18 mouse cellular contexts compared by ENCODE assay signal in the genomic region with DNA sequence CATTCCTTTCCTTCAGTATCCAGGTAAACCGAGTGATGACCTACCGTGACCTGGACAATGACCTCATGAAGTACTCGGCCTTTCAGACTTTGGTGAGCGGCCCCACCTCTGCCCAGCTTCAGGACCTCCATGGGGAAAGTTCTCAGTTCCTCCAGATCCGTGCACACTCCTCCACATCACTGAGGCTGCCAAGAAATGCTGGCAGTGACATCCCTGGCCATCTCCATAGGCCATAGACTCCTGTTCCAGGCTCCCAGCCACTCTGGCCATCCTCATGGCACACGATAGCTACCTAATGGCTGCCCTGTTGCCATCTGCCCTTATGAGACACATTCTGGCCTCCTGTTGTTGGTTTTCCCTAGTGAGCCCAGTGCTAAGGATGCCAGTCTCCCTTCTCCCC.
DNase-seq lines count a peak whose midpoint lies in the region; TF ChIP-seq lines count a peak whose summit lies in the region.
"Had no signal": no experiment of that assay in that cellular context is flagged by ENCODE, and none has a peak within 500 bp of the region (broad histone marks: within the 10 kb centered on the region; RNA-seq: fewer than 3 reads in every experiment).

No protein-coding gene starts in this region.

- DNase-seq in cerebellum, adult 18-20 months, result peak; percentile 60 to 62
- DNase-seq in cerebellum, postnatal 14 days, result no peak
- peak; percentile 53 to 73 for DNase-seq in cerebellum, adult 2 months
- DNase-seq in cerebellum, adult 9-11 months, result peak; percentile 76
- no peak for DNase-seq in spleen, adult 18-20 months
- DNase-seq in left cerebral cortex, postnatal 36 days (ENCODE audit: low spot score in 2 of 2), result no peak
- DNase-seq: adrenal gland, postnatal 14 days; gastrocnemius, adult 2 months; gastrocnemius, postnatal 25 days; heart, postnatal 36 days; kidney, adult 11 months had no signal

- H3K4me3 ChIP-seq in cerebellum, adult 2 months (replicated peaks; ENCODE audit: insufficient read depth, low read depth, low read length), result no peak overlapping the region
- H3K4me3 ChIP-seq: embryonic facial prominence, embryonic 13.5 days; forebrain, embryonic 12.5 days; gastrocnemius, adult 2 months; heart, embryonic 12.5 days; hindbrain, embryonic 12.5 days had no signal

- WGBS in cerebellum, adult 2 months, result 66% methylated on average over 6 of the region's 6 CpGs

- no peak overlapping the region for H3K27ac ChIP-seq in cerebellum, adult 2 months (ENCODE audit: insufficient read depth, low read length)
- H3K27ac ChIP-seq: embryonic facial prominence, embryonic 13.5 days; forebrain, embryonic 12.5 days; gastrocnemius, adult 2 months; hindbrain, embryonic 12.5 days; hindbrain, postnatal 0 days had no signal

- H3K27me3 ChIP-seq in cerebellum, adult 2 months (ENCODE audit: control insufficient read depth, insufficient read depth, low read length), result no peaks in the 10 kb centered on the region
- H3K27me3 ChIP-seq: CH12.LX; embryonic facial prominence, embryonic 13.5 days; heart, embryonic 12.5 days; Patski had no signal

- H3K4me1 ChIP-seq in cerebellum, adult 2 months (ENCODE audit: control insufficient read depth, insufficient read depth, low read length), result peaks cover 50% of the 10 kb centered on the region

- no peak for TF ChIP-seq POLR2A in cerebellum, adult 2 months (IDR thresholded peaks at IDR 0.05; ENCODE audit: borderline replicate concordance, insufficient read depth, low read length)

- intact Hi-C loops in left cerebral cortex, postnatal 36 days (cut with DNase I), result no loop called here

- TF ChIP-seq CTCF in cerebellum, adult 2 months (IDR thresholded peaks at IDR 0.05; ENCODE audit: borderline replicate concordance, insufficient read depth, low read depth, low read length), result no peak

Comparison
In these comparisons a context has a peak if more than half of its experiments do, and no peak if none do; other contexts are left out.
1. DNase-seq: peak in cerebellum, adult 18-20 months (2 of 2), cerebellum, adult 2 months (2 of 2) and cerebellum, adult 9-11 months (single experiment); none in cerebellum, postnatal 14 days (0 of 2), spleen, adult 18-20 months (0 of 2) and left cerebral cortex, postnatal 36 days (0 of 2).